Mouse (Mus musculus) heart, adult 2 months (tissue): Measurements from ENCODE around the gene Slco2b1.

Source experiments
- CTCF ChIP-seq: fragments of 200-600 bp; IDR thresholded peaks from 2 replicates; pipeline ENCODE4 v1.8.1; 2022; ENCODE audit warnings: antibody characterized with exemption, mild to moderate bottlenecking, moderate library complexity
- EP300 ChIP-seq: fragments of 200-500 bp; IDR thresholded peaks from 2 replicates; pipeline ENCODE4 v1.6.1; 2011; ENCODE audit warnings: low read depth, low read length, control low read depth; ENCODE audit not compliant: insufficient read depth

GRCm38 (mm10) chr7:99673188-99673587 lies 38.0 kb downstream of the Slco2b1 start:
- TF ChIP-seq CTCF (no peak), EP300 (no peak)
